Mouse (Mus musculus): ENCODE measurements around the gene Snu13. TPM values are rescaled to one million over a fixed set of nuclear protein-coding genes. Genes with fewer than 3 reads are reported as not detected.

Snu13 gene
- polyA plus RNA-seq, 1 experiment from 2014 or later: 130 TPM

GRCm38 (mm10) chr15:82063909-82064308 lies 16.5 kb upstream of the Snu13 start:
- no peak overlapping the region for H3K4me3 ChIP-seq
- 59% methylated on average over 14 of the region's 14 CpGs for WGBS
- no peak for ATAC-seq (replicated peaks; ENCODE audit: insufficient number of reproducible peaks, insufficient read depth, low FRiP score, low read depth)
- no peaks in the 10 kb centered on the region for H3K36me3 ChIP-seq
- no peak overlapping the region for H3K4me2 ChIP-seq
- peaks cover 60% of the 10 kb centered on the region for H3K27me3 ChIP-seq
- H3K27ac ChIP-seq: no peak overlapping the region
- no peaks in the 10 kb centered on the region for H3K9me3 ChIP-seq (replicated peaks)
- no peak overlapping the region for H3K9ac ChIP-seq
- H3K4me1 ChIP-seq (replicated peaks): no peaks in the 10 kb centered on the region

- WGBS: 66% methylated on average over 1 of the region's 1 CpGs
Observed at GRCm38 (mm10) chr15:82058719-82059201, 11.4 kb upstream of the Snu13 start, which contains the start of gene 4930407I10Rik. 4930407I10Rik (plus strand) TSS chr15:82059151.

GRCm38 (mm10) chr15:82052544-82052943 lies 5.1 kb upstream of the Snu13 start:
- no peak for ATAC-seq (replicated peaks; ENCODE audit: insufficient number of reproducible peaks, insufficient read depth, low FRiP score, low read depth)
- Histone ChIP-seq H3K4me3 (no peak overlapping the region), H3K9ac (no peak overlapping the region), H3K4me2 (no peak overlapping the region), H3K4me1 (replicated peaks) (no peaks in the 10 kb centered on the region), H3K36me3 (no peaks in the 10 kb centered on the region), H3K9me3 (replicated peaks) (no peaks in the 10 kb centered on the region), H3K27me3 (peaks cover 3% of the 10 kb centered on the region; the same call in 1 of the 2 replicates), H3K27ac (no peak overlapping the region)
- 67% methylated on average over 5 of the region's 5 CpGs for WGBS

More at GRCm38 (mm10) chr15:82058719-82059201, 11.4 kb upstream of the Snu13 start, which contains the start of gene 4930407I10Rik:
- H3K4me1 ChIP-seq (replicated peaks): no peaks in the 10 kb centered on the region
- no peak within 1 kb of the TSS for H3K27ac ChIP-seq
- H3K36me3 ChIP-seq: no peaks in the 10 kb centered on the region
- no peak within 1 kb of the TSS for H3K4me3 ChIP-seq
- no peak for ATAC-seq (replicated peaks; ENCODE audit: insufficient number of reproducible peaks, insufficient read depth, low FRiP score, low read depth)
- peaks cover 28% of the 10 kb centered on the region for H3K27me3 ChIP-seq
- no peaks in the 10 kb centered on the region for H3K9me3 ChIP-seq (replicated peaks)
- no peak within 1 kb of the TSS for H3K4me2 ChIP-seq
- no peak within 1 kb of the TSS for H3K9ac ChIP-seq

- H3K9ac ChIP-seq: peak overlapping the region; percentile 95
- H3K27me3 ChIP-seq: no peaks in the 10 kb centered on the region
- H3K9me3 ChIP-seq (replicated peaks): no peaks in the 10 kb centered on the region
- 2% methylated on average over 26 of the region's 26 CpGs for WGBS
- peaks cover 13% of the 10 kb centered on the region; the same call in 1 of the 2 replicates for H3K36me3 ChIP-seq
- H3K4me1 ChIP-seq (replicated peaks): peaks cover 12% of the 10 kb centered on the region
- H3K4me2 ChIP-seq: peak overlapping the region; percentile 92
- ATAC-seq (replicated peaks; ENCODE audit: insufficient number of reproducible peaks, insufficient read depth, low FRiP score, low read depth): peak; percentile 40; the same call in 1 of the 2 replicates
- no peak overlapping the region; the same call in 1 of the 2 replicates for H3K27ac ChIP-seq
- peak overlapping the region; percentile 96 for H3K4me3 ChIP-seq
Observed at GRCm38 (mm10) chr15:82046246-82046891, 1.0 kb downstream of the Snu13 start.

- ATAC-seq (replicated peaks; ENCODE audit: insufficient number of reproducible peaks, insufficient read depth, low FRiP score, low read depth): no peak
- Histone ChIP-seq H3K9ac (no peak overlapping the region), H3K36me3 (peaks cover 27% of the 10 kb centered on the region), H3K27me3 (no peaks in the 10 kb centered on the region), H3K4me2 (no peak overlapping the region), H3K9me3 (replicated peaks) (no peaks in the 10 kb centered on the region), H3K27ac (no peak overlapping the region), H3K4me3 (no peak overlapping the region), H3K4me1 (replicated peaks) (peaks cover 12% of the 10 kb centered on the region)
- WGBS: 96% methylated on average over 7 of the region's 7 CpGs
Observed at GRCm38 (mm10) chr15:82044166-82044784, 3.1 kb downstream of the Snu13 start.

GRCm38 (mm10) chr15:82040650-82041049 lies 6.7 kb downstream of the Snu13 start:
- H3K4me2 ChIP-seq: no peak overlapping the region
- H3K9me3 ChIP-seq (replicated peaks): no peaks in the 10 kb centered on the region
- WGBS: 97% methylated on average over 1 of the region's 1 CpGs
- H3K27me3 ChIP-seq: no peaks in the 10 kb centered on the region
- H3K36me3 ChIP-seq: peaks cover 55% of the 10 kb centered on the region
- no peak overlapping the region for H3K9ac ChIP-seq
- ATAC-seq (replicated peaks; ENCODE audit: insufficient number of reproducible peaks, insufficient read depth, low FRiP score, low read depth): no peak
- no peak overlapping the region for H3K4me3 ChIP-seq
- peaks cover 3% of the 10 kb centered on the region; the same call in 1 of the 2 replicates for H3K4me1 ChIP-seq (replicated peaks)
- no peak overlapping the region for H3K27ac ChIP-seq

- ATAC-seq (replicated peaks; ENCODE audit: insufficient number of reproducible peaks, insufficient read depth, low FRiP score, low read depth): no peak
- no peaks in the 10 kb centered on the region for H3K27me3 ChIP-seq
- H3K4me1 ChIP-seq (replicated peaks): no peaks in the 10 kb centered on the region
- no peaks in the 10 kb centered on the region for H3K9me3 ChIP-seq (replicated peaks)
- 74% methylated on average over 12 of the region's 12 CpGs for WGBS
- H3K36me3 ChIP-seq: peaks cover 57% of the 10 kb centered on the region
- H3K4me2 ChIP-seq: no peak overlapping the region
- H3K9ac ChIP-seq: no peak overlapping the region
- H3K27ac ChIP-seq: no peak overlapping the region
- H3K4me3 ChIP-seq: no peak overlapping the region
Observed at GRCm38 (mm10) chr15:82035904-82036689, 11.3 kb downstream of the Snu13 start.

GRCm38 (mm10) chr15:82033762-82034161 lies 13.6 kb downstream of the Snu13 start, which contains the start of gene Desi1:
Desi1 (minus strand) TSS chr15:82033862.
- WGBS: 90% methylated on average over 4 of the region's 4 CpGs
- H3K36me3 ChIP-seq: peaks cover 58% of the 10 kb centered on the region
- H3K4me2 ChIP-seq: no peak within 1 kb of the TSS
- no peak for ATAC-seq (replicated peaks; ENCODE audit: insufficient number of reproducible peaks, insufficient read depth, low FRiP score, low read depth)
- no peaks in the 10 kb centered on the region for H3K27me3 ChIP-seq
- H3K9ac ChIP-seq: no peak within 1 kb of the TSS
- no peak within 1 kb of the TSS for H3K27ac ChIP-seq
- no peaks in the 10 kb centered on the region for H3K9me3 ChIP-seq (replicated peaks)
- H3K4me3 ChIP-seq: no peak within 1 kb of the TSS
- H3K4me1 ChIP-seq (replicated peaks): no peaks in the 10 kb centered on the region

- no peaks in the 10 kb centered on the region for H3K9me3 ChIP-seq (replicated peaks)
Observed at GRCm38 (mm10) chr15:82032386-82032785, 15.0 kb downstream of the Snu13 start.

GRCm38 (mm10) chr15:82027726-82028125 lies 19.7 kb downstream of the Snu13 start:
- Histone ChIP-seq H3K27me3 (no peaks in the 10 kb centered on the region), H3K4me2 (no peak overlapping the region), H3K4me1 (replicated peaks) (no peaks in the 10 kb centered on the region), H3K9me3 (replicated peaks) (no peaks in the 10 kb centered on the region), H3K36me3 (peaks cover 83% of the 10 kb centered on the region), H3K27ac (no peak overlapping the region), H3K9ac (no peak overlapping the region), H3K4me3 (no peak overlapping the region)
- ATAC-seq (replicated peaks; ENCODE audit: insufficient number of reproducible peaks, insufficient read depth, low FRiP score, low read depth): no peak
- 86% methylated on average over 7 of the region's 7 CpGs for WGBS

More at GRCm38 (mm10) chr15:82032386-82032785, 15.0 kb downstream of the Snu13 start:
- Histone ChIP-seq H3K4me1 (replicated peaks) (no peaks in the 10 kb centered on the region), H3K36me3 (peaks cover 55% of the 10 kb centered on the region), H3K27me3 (no peaks in the 10 kb centered on the region), H3K9ac (no peak overlapping the region), H3K4me2 (no peak overlapping the region), H3K27ac (no peak overlapping the region), H3K4me3 (no peak overlapping the region)
- 86% methylated on average over 7 of the region's 7 CpGs for WGBS
- no peak for ATAC-seq (replicated peaks; ENCODE audit: insufficient number of reproducible peaks, insufficient read depth, low FRiP score, low read depth)

- Histone ChIP-seq H3K4me1 (replicated peaks) (peaks cover 3% of the 10 kb centered on the region; the same call in 1 of the 2 replicates), H3K27ac (no peak overlapping the region), H3K27me3 (no peaks in the 10 kb centered on the region), H3K4me3 (no peak overlapping the region), H3K4me2 (no peak overlapping the region), H3K36me3 (peaks cover 80% of the 10 kb centered on the region), H3K9me3 (replicated peaks) (no peaks in the 10 kb centered on the region), H3K9ac (no peak overlapping the region)
- ATAC-seq (replicated peaks; ENCODE audit: insufficient number of reproducible peaks, insufficient read depth, low FRiP score, low read depth): no peak
- 90% methylated on average over 7 of the region's 7 CpGs for WGBS
Observed at GRCm38 (mm10) chr15:82027276-82027675, 20.1 kb downstream of the Snu13 start.
